Mouse (Mus musculus) liver, postnatal 0 days (tissue): ENCODE measurements at regions not wholly inside any gene's neighbourhood (a gene's known extent, or its start where the extent isn't known, plus 50 kb on each side); places are given as distances from the start of the nearest gene placed in this dataset.

ENCODE experiments used
- ATAC-seq: fragments of 200-750 bp; cut with Nextera tagmentation; 2 replicates; pipeline ENCODE4 v1.8.0; 2017; ENCODE audit warnings: mild to moderate bottlenecking, moderate library complexity
- DNase-seq: peaks from one replicate; pipeline ENCODE4 v3.0.0-alpha.2; 2016
- H3K27ac ChIP-seq: fragments of 300-500 bp; sonication (generic); 2 replicates; pipeline ENCODE4 v1.5.1; 2014; ENCODE audit warnings: antibody characterized with exemption, moderate library complexity, mild to moderate bottlenecking, low read depth
- H3K27me3 ChIP-seq: fragments of 300-500 bp; sonication (generic); 2 replicates; pipeline ENCODE4 v1.6.1; 2014; ENCODE audit warnings: low read length, control low read depth, mixed read lengths; ENCODE audit not compliant: insufficient read depth
- H3K36me3 ChIP-seq: fragments of 300-500 bp; sonication (generic); replicated peaks from 2 replicates; pipeline ENCODE4 v1.6.1; 2014; ENCODE audit warnings: mild to moderate bottlenecking, control low read depth, low read length, moderate library complexity, mixed read lengths; ENCODE audit not compliant: insufficient read depth
- H3K4me1 ChIP-seq: fragments of 300-500 bp; sonication (generic); 2 replicates; pipeline ENCODE4 v1.6.1; 2014; ENCODE audit warnings: antibody characterized with exemption, mild to moderate bottlenecking, control low read depth; ENCODE audit not compliant: insufficient read depth
- H3K4me2 ChIP-seq: fragments of 300-500 bp; sonication (generic); 2 replicates; pipeline ENCODE4 v1.6.1; 2014; ENCODE audit warnings: low read depth, mild to moderate bottlenecking, low read length, moderate library complexity, mixed read lengths
- H3K4me3 ChIP-seq: fragments of 300-500 bp; sonication (generic); 2 replicates; pipeline ENCODE4 v1.5.1; 2014; ENCODE audit warnings: low read depth, low read length
- H3K9ac ChIP-seq: fragments of 300-500 bp; sonication (generic); replicated peaks from 2 replicates; pipeline ENCODE4 v1.6.1; 2014; ENCODE audit warnings: mild to moderate bottlenecking, moderate library complexity
- H3K9me3 ChIP-seq: fragments of 300-500 bp; sonication (generic); 2 replicates; pipeline ENCODE4 v1.6.1; 2016; ENCODE audit warnings: mild to moderate bottlenecking, control low read depth, low read length, mixed read lengths
- CTCF ChIP-seq: sonication (generic); IDR thresholded peaks from 2 replicates; pipeline ENCODE4 v1.5.1; 2016; ENCODE audit warnings: antibody characterized with exemption, low read depth
- EP300 ChIP-seq: IDR thresholded peaks from 2 replicates; pipeline ENCODE4 v1.6.1; 2016; ENCODE audit warnings: antibody characterized with exemption, low read depth, mild to moderate bottlenecking
- WGBS: fragments of 180-500 bp; shearing (Covaris S2); extraction: QIAGEN DNeasy Blood & Tissue Kit; methylation state at CpG from one replicate; pipeline ENCODE4 v1.1.7; 2014; ENCODE audit not compliant: insufficient replicate concordance; 5-methylcytosine and 5-hydroxymethylcytosine counted together

- 27% methylated on average over 4 of the region's 4 CpGs for WGBS
- Histone ChIP-seq H3K27me3 (no peaks in the 10 kb centered on the region), H3K27ac (no peak overlapping the region), H3K9me3 (no peaks in the 10 kb centered on the region), H3K4me2 (0 out of 2 replicates have a peak overlapping the region, but pooled peaks have one; percentile 11), H3K36me3 (no peaks in the 10 kb centered on the region), H3K9ac (no peak overlapping the region), H3K4me3 (no peak overlapping the region), H3K4me1 (peaks cover 5% of the 10 kb centered on the region)
- DNase-seq (no peak), ATAC-seq (peak; percentile 48)
- TF ChIP-seq CTCF: no peak
- TF ChIP-seq EP300: no peak
Measured at GRCm38 (mm10) chr13:110471526-110471925, 76.7 kb downstream of the Plk2 start.

- Histone ChIP-seq H3K27me3 (no peaks in the 10 kb centered on the region), H3K27ac (no peak overlapping the region), H3K9me3 (no peaks in the 10 kb centered on the region), H3K4me3 (no peak overlapping the region), H3K9ac (no peak overlapping the region), H3K4me1 (no peaks in the 10 kb centered on the region), H3K4me2 (no peak overlapping the region), H3K36me3 (no peaks in the 10 kb centered on the region)
- TF ChIP-seq CTCF (no peak), EP300 (no peak)
- ATAC-seq (no peak), DNase-seq (no peak)
- WGBS: 43% methylated on average over 5 of the region's 5 CpGs
Measured at GRCm38 (mm10) chr13:110477709-110478108, 82.9 kb downstream of the Plk2 start.

- no peak overlapping the region for H3K27ac ChIP-seq
- no peaks in the 10 kb centered on the region for H3K36me3 ChIP-seq
- no peak for TF ChIP-seq EP300
- no peak for TF ChIP-seq CTCF
- H3K9me3 ChIP-seq: no peaks in the 10 kb centered on the region
- WGBS: 83% methylated on average over 5 of the region's 6 CpGs
- no peaks in the 10 kb centered on the region for H3K27me3 ChIP-seq
- DNase-seq (no peak), ATAC-seq (no peak)
- no peak overlapping the region for H3K4me3 ChIP-seq
- H3K4me2 ChIP-seq: no peak overlapping the region
- H3K9ac ChIP-seq: no peak overlapping the region
- no peaks in the 10 kb centered on the region for H3K4me1 ChIP-seq
Measured at GRCm38 (mm10) chr13:110484358-110484940, 89.6 kb downstream of the Plk2 start.

DNA sequence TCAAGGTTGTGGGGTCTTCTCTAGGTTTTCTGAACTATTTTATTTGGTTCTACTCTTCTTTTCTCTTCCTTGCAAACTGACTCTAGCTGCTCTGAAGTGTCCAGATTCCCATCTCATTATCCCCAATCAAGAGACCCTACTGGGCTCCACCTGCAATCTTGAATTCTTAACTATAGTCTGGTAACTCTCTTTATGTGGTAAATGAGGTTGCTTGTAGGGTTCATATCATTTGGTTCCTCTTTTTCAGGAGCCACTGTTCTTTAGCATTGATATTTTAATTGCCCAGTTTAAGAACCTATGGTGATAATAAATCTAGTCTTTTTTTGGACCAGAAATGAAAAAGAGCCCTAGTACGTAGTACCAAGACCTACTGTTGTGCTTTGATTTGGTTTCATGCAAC lies 90.7 kb downstream of the Plk2 start:
- Histone ChIP-seq H3K36me3 (no peaks in the 10 kb centered on the region), H3K27ac (no peak overlapping the region), H3K9me3 (no peaks in the 10 kb centered on the region), H3K9ac (no peak overlapping the region), H3K4me3 (no peak overlapping the region), H3K4me2 (no peak overlapping the region), H3K27me3 (no peaks in the 10 kb centered on the region), H3K4me1 (no peaks in the 10 kb centered on the region)
- WGBS: 80% methylated on average over 1 of the region's 1 CpGs
- DNase-seq (no peak), ATAC-seq (no peak)
- no peak for TF ChIP-seq EP300
- TF ChIP-seq CTCF: no peak

DNA sequence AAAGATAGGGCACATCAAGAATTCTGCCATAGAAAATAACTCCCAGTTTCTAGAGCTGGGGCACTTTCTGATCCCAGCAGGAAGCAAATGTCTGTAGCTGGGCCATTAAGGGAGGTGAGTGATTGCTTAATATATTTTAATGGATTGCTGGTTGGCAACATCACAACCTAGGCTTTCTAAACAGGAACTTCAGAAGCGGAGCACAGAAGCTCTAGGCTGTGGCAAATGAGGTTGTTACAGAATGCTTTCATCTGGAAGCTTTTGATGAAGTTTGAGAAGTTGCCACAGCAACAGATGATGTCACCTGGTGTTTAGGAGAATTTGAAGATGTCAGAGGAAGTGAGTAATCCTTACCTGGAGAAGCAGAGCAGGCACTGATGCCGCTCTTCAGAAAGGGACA lies 95.3 kb downstream of the Plk2 start:
- Histone ChIP-seq H3K9ac (no peak overlapping the region), H3K4me3 (no peak overlapping the region), H3K36me3 (no peaks in the 10 kb centered on the region), H3K4me1 (no peaks in the 10 kb centered on the region), H3K27me3 (no peaks in the 10 kb centered on the region), H3K9me3 (no peaks in the 10 kb centered on the region), H3K27ac (no peak overlapping the region), H3K4me2 (no peak overlapping the region)
- ATAC-seq (no peak), DNase-seq (no peak)
- 76% methylated on average over 2 of the region's 2 CpGs for WGBS
- TF ChIP-seq CTCF (no peak), EP300 (no peak)

- H3K4me3 ChIP-seq: no peak overlapping the region
- no peak overlapping the region for H3K4me2 ChIP-seq
- no peaks in the 10 kb centered on the region for H3K27me3 ChIP-seq
- ATAC-seq: no peak
- TF ChIP-seq CTCF: no peak
- TF ChIP-seq EP300: no peak
- no peak overlapping the region for H3K27ac ChIP-seq
- H3K9ac ChIP-seq: no peak overlapping the region
- H3K36me3 ChIP-seq: no peaks in the 10 kb centered on the region
- no peaks in the 10 kb centered on the region for H3K4me1 ChIP-seq
- H3K9me3 ChIP-seq: no peaks in the 10 kb centered on the region
- 58% methylated on average over 9 of the region's 9 CpGs for WGBS
- DNase-seq: no peak
Measured at GRCm38 (mm10) chr13:110492296-110493001, 97.6 kb downstream of the Plk2 start.
